In genomic region chr1:171845035-171845754, GRCm38 (mm10) we compare ENCODE assay signal across 12 mouse cellular contexts. TPM values are rescaled to one million over a fixed set of nuclear protein-coding genes. Genes with fewer than 3 reads are reported as not detected.
A peak's percentile ranks its signal among the peaks of the same experiment; 100 is the strongest.
DNase-seq lines count a peak whose midpoint lies in the region; ATAC-seq lines count a peak whose summit lies in the region.
"Had no signal": no experiment of that assay in that cellular context is flagged by ENCODE, and none has a peak within 500 bp of the region (broad histone marks: within the 10 kb centered on the region; RNA-seq: fewer than 3 reads in every experiment).

No protein-coding gene starts in this region.

- peak; percentile 39 for DNase-seq in brain, adult 2 months (ENCODE audit: low read depth, low spot score)
- DNase-seq in lung, postnatal 25 days (ENCODE audit: low spot score), result peak; percentile 46
- DNase-seq in thymus, adult 18-20 months, result peak; percentile 33 to 57
- DNase-seq in left cerebral cortex, adult 11 months (ENCODE audit: low spot score), result no peak
- no peak for DNase-seq in left cerebral cortex, postnatal 36 days (ENCODE audit: low spot score in 2 of 2)
- DNase-seq: lung, embryonic 14.5 days had no signal

- no peak overlapping the region for H3K4me3 ChIP-seq in hindbrain, embryonic 12.5 days
- H3K4me3 ChIP-seq: forebrain, embryonic 12.5 days; intestine, embryonic 15.5 days; myocyte had no signal

- no peaks in the 10 kb centered on the region for H3K36me3 ChIP-seq in hindbrain, embryonic 12.5 days
- H3K36me3 ChIP-seq: forebrain, embryonic 12.5 days; intestine, embryonic 15.5 days had no signal

- no peak overlapping the region for H3K4me2 ChIP-seq in hindbrain, embryonic 12.5 days (replicated peaks)
- H3K4me2 ChIP-seq: forebrain, embryonic 12.5 days; intestine, embryonic 15.5 days; lung, embryonic 14.5 days had no signal

- H3K27me3 ChIP-seq in hindbrain, embryonic 12.5 days, result no peaks in the 10 kb centered on the region
- H3K27me3 ChIP-seq: forebrain, embryonic 12.5 days; intestine, embryonic 15.5 days had no signal

- no peak overlapping the region for H3K27ac ChIP-seq in hindbrain, embryonic 12.5 days
- H3K27ac ChIP-seq: forebrain, embryonic 12.5 days; intestine, embryonic 15.5 days had no signal

- no peaks in the 10 kb centered on the region for H3K4me1 ChIP-seq in hindbrain, embryonic 12.5 days
- H3K4me1 ChIP-seq: forebrain, embryonic 12.5 days; intestine, embryonic 15.5 days had no signal

- ATAC-seq in CD4-positive, CD25-positive, alpha-beta regulatory T cell, adult 4 months, result peak; percentile 79
- ATAC-seq in hindbrain, embryonic 12.5 days (ENCODE audit: low FRiP score), result no peak
- ATAC-seq: intestine, embryonic 15.5 days; Patski had no signal

- no peak overlapping the region for H3K9ac ChIP-seq in hindbrain, embryonic 12.5 days
- H3K9ac ChIP-seq: forebrain, embryonic 12.5 days; intestine, embryonic 15.5 days; lung, embryonic 14.5 days had no signal

- 77% methylated on average over 5 of the region's 5 CpGs for WGBS in hindbrain, embryonic 12.5 days

- no peaks in the 10 kb centered on the region for H3K9me3 ChIP-seq in hindbrain, embryonic 12.5 days (replicated peaks)
- H3K9me3 ChIP-seq: forebrain, embryonic 12.5 days; intestine, embryonic 15.5 days had no signal

- intact Hi-C loops in left cerebral cortex, postnatal 36 days (cut with DNase I), result no loop called here

RNA-seq across cellular contexts. Expression of gene Cd84, which starts 5.7 kb away (rescaled TPM):
- 100 to 1,000 TPM; 206 to 219 TPM for polyA plus RNA-seq in CD4-positive, CD25-positive, alpha-beta regulatory T cell, adult 4 months (2017; shearing (Covaris generic))
- 0.85 and 1.3 TPM in 2 replicates for polyA plus RNA-seq in hindbrain, embryonic 12.5 days (2016; fragmentation: Nextera tagmentation; extraction: Ambion mirVana)
- 1 to 10 TPM; 2.0 to 2.2 TPM for total RNA-seq in left cerebral cortex, postnatal 36 days (2021)
- polyA plus RNA-seq: myocyte had no signal

RNA-seq across cellular contexts. Expression of gene Gm10521, which starts 50.3 kb away (rescaled TPM):
- polyA plus RNA-seq in CD4-positive, CD25-positive, alpha-beta regulatory T cell, adult 4 months (2017; shearing (Covaris generic)), result 1 to 10 TPM; 1.6 to 2.5 TPM
- 0.08 TPM in 1 of 2 replicates, not detected in the other for polyA plus RNA-seq in hindbrain, embryonic 12.5 days (2016; fragmentation: Nextera tagmentation; extraction: Ambion mirVana)
- total RNA-seq in left cerebral cortex, postnatal 36 days (2021), result under 1 TPM in 1 of 2 experiments, not detected in 1; 0.16 TPM
- polyA plus RNA-seq: forebrain, embryonic 12.5 days; intestine, embryonic 15.5 days; lung, embryonic 14.5 days; myocyte; Patski had no signal

Comparison
In these comparisons a context has a peak if more than half of its experiments do, and no peak if none do; other contexts are left out.
1. DNase-seq: peak in brain, adult 2 months (single experiment), lung, postnatal 25 days (single experiment) and thymus, adult 18-20 months (2 of 2); none in left cerebral cortex, adult 11 months (single experiment) and left cerebral cortex, postnatal 36 days (0 of 2).
2. RNA of gene Cd84, which starts 5.7 kb away (polyA plus RNA-seq): 206 to 219 TPM in CD4-positive, CD25-positive, alpha-beta regulatory T cell, adult 4 months; 0.85 to 1.3 TPM in hindbrain, embryonic 12.5 days; every median in the first group is over 10 times any median in the second.